Mouse (Mus musculus): ENCODE measurements at regions not wholly inside any gene's neighbourhood (a gene's known extent, or its start where the extent isn't known, plus 50 kb on each side); places are given as distances from the start of the nearest gene placed in this dataset.
"Not testable (repeated sequence)": the region's sequence is repeated elsewhere in the genome, so short reads cannot be mapped to it uniquely, and the experiment has no call there.

GRCm38 (mm10) chr7:137974705-137975104 lies 422.8 kb downstream of the Tcerg1l start:
- DNase-seq (ENCODE audit: low read depth, low spot score): no peak

GRCm38 (mm10) chr7:137977527-137977926 lies 420.0 kb downstream of the Tcerg1l start:
- DNase-seq (ENCODE audit: low read depth, low spot score): no peak

GRCm38 (mm10) chr7:137979361-137979760 lies 418.2 kb downstream of the Tcerg1l start:
- DNase-seq (ENCODE audit: low read depth, low spot score): no peak

GRCm38 (mm10) chr7:138005806-138006205 lies 391.7 kb downstream of the Tcerg1l start:
- no peak for DNase-seq (ENCODE audit: low read depth, low spot score)

- peak; percentile 7 for DNase-seq (ENCODE audit: low read depth, low spot score)
These were observed 390.6 kb downstream of the Tcerg1l start for GRCm38 (mm10) chr7:138006971-138007370.

GRCm38 (mm10) chr7:138008601-138009000 lies 388.9 kb downstream of the Tcerg1l start:
- DNase-seq (ENCODE audit: low read depth, low spot score): no peak

- not testable (repeated sequence) for DNase-seq (ENCODE audit: low read depth, low spot score)
These were observed 373.5 kb downstream of the Tcerg1l start for GRCm38 (mm10) chr7:138024021-138024420.

GRCm38 (mm10) chr7:138051696-138052095 lies 345.8 kb downstream of the Tcerg1l start:
- DNase-seq (ENCODE audit: low read depth, low spot score): no peak

- no peak for DNase-seq (ENCODE audit: low read depth, low spot score)
These were observed 342.8 kb downstream of the Tcerg1l start for GRCm38 (mm10) chr7:138054756-138055155.

- no peak for DNase-seq (ENCODE audit: low read depth, low spot score)
These were observed 336.4 kb downstream of the Tcerg1l start for GRCm38 (mm10) chr7:138061116-138061515.

GRCm38 (mm10) chr7:138066921-138067320 lies 330.6 kb downstream of the Tcerg1l start:
- no peak for DNase-seq (ENCODE audit: low read depth, low spot score)

- no peak for DNase-seq (ENCODE audit: low read depth, low spot score)
These were observed 322.3 kb downstream of the Tcerg1l start for GRCm38 (mm10) chr7:138075231-138075630.

- DNase-seq (ENCODE audit: low read depth, low spot score): peak; percentile 51
These were observed 313.6 kb downstream of the Tcerg1l start for GRCm38 (mm10) chr7:138083980-138084379.

GRCm38 (mm10) chr7:138107471-138108210 lies 289.9 kb downstream of the Tcerg1l start:
- DNase-seq (ENCODE audit: low read depth, low spot score): no peak

GRCm38 (mm10) chr7:138121497-138121896 lies 276.0 kb downstream of the Tcerg1l start:
- no peak for DNase-seq (ENCODE audit: low read depth, low spot score)

GRCm38 (mm10) chr7:138129701-138130100 lies 267.8 kb downstream of the Tcerg1l start:
- DNase-seq (ENCODE audit: low read depth, low spot score): no peak

GRCm38 (mm10) chr7:138133427-138133826 lies 264.1 kb downstream of the Tcerg1l start:
- no peak for DNase-seq (ENCODE audit: low read depth, low spot score)

GRCm38 (mm10) chr7:138137934-138138333 lies 259.6 kb downstream of the Tcerg1l start:
- no peak for DNase-seq (ENCODE audit: low read depth, low spot score)

GRCm38 (mm10) chr7:138139766-138140165 lies 257.8 kb downstream of the Tcerg1l start:
- no peak for DNase-seq (ENCODE audit: low read depth, low spot score)

- no peak for DNase-seq (ENCODE audit: low read depth, low spot score)
These were observed 248.0 kb downstream of the Tcerg1l start for GRCm38 (mm10) chr7:138149496-138149895.

- DNase-seq (ENCODE audit: low read depth, low spot score): no peak
These were observed 243.9 kb downstream of the Tcerg1l start for GRCm38 (mm10) chr7:138153455-138154167.
